Mouse (Mus musculus) activated CD4-positive, CD25-positive, alpha-beta regulatory T cell, adult 9 weeks (primary cell): ENCODE results near the gene Tceal5. TPM values are rescaled to one million over a fixed set of nuclear protein-coding genes. Genes with fewer than 3 reads are reported as not detected.

Experiments
- polyA plus RNA-seq: library from polyadenylated mRNA; unstranded; fragments of 100-300 nt; shearing (Covaris generic); gene quantifications from one replicate; pipeline ENCODE4 v1.2.1, GENCODE M21; 2017

The Tceal5 gene
- not detected for polyA plus RNA-seq

DNA sequence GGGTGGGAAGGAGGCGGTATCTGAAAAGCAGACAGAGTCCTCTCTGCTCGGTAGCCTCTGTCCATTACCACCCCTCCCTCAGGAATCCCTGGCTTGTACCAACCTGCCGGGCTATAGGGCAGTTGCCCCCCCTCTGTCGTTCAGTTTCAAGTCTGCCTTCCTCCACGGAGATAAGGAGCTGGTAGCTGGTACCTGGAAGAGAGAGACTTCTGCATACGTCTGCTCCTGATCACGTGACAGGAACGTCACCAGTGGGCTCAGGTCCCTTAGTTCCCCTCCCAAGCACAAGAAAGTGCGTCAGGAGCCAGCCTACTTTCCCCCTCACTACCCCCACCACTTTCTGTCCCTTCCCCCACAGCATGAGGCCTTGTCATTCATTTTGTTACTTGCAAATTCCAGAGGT lies at the start of gene Tceal5:
TSS of gene Tceal5 (minus strand) at position 213 of the 403 bp plus-strand sequence.

DNA sequence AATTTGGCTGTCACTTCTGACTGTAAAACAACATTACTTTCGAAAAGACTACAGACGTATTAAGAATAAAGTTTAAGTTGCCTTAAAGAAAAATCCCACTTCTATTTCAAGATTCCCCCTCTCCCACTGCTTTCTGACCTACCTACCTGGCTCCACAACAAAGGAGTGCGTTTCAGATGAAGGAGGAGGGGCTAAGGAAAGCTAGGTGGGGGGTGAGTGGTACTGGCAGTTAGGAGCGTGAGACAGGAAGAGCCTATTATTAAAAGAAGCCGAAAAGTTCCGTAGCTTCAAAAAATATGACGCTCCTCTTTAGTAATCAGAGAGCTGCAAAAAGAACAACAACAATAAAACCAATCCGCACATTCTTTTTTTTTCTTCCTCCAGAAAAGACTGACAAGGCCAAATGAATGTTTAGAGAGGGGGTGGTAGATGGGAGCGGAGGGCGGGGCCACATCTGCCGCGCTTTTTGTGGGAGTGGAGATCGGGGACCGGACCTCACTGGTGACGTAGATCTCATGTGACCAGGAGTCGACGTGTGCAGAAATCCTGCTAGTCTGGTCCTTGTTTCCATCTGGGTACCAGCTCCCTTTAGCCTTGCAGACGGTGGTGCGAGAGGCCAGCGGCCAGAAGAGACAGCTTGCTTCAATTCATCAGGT lies 41.0 kb upstream of the Tceal5 start, which contains the start of gene Tceal9:
TSS of gene Tceal9 (plus strand) at position 506 of the 656 bp plus-strand sequence.

DNA sequence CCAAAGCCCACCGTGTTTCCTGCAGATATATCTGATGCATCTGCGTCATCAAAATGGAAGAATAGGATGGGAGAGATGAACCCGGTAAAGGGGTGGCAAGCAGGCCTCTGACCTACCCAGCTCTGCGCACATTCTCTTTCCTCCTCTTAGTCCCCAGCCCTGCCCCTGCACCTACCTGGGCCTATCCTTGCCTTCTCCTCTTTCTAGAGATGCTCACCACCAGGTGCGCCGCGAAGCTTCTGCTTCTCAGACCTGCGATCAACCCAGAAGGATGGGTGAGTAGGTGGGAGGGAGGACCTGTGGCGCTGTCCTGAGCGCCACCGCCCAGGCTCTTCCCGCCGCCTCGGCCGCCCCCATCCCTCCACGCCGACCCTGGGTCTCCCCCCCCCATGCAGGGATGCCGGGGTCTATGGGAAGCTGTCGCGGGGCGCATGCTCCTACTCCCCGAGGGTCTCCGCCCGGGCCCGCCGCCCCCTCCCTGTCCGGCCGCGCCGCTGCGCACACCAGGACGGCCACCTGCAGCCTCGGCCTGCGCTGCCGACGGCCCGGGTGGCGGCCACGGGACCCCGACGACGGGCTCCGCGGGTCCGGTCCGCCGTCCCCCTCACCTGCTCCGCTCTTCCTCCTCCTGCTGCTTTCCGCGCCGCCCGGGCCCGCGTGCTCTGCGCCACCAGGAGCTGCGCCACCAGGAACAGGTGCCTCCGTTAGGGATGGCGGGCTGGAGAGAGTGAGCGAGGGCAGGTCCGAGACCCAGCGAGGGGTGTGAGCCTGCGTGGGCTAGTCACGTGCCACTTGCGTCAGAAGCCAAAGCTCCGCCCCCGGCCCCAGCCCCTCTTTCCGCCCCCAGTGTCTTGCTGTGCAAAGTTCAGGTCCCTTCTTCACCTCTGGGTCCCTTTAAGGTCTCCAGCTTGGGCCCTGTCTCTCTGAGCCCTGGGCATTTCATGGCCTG lies 11.3 kb upstream of the Tceal5 start, which contains the start of the genes Tceal7 and Bex1:
TSS of gene Tceal7 (plus strand) at position 51 of the 949 bp plus-strand sequence.
TSS of gene Bex1 (minus strand) at position 785 of the 949 bp plus-strand sequence.

DNA sequence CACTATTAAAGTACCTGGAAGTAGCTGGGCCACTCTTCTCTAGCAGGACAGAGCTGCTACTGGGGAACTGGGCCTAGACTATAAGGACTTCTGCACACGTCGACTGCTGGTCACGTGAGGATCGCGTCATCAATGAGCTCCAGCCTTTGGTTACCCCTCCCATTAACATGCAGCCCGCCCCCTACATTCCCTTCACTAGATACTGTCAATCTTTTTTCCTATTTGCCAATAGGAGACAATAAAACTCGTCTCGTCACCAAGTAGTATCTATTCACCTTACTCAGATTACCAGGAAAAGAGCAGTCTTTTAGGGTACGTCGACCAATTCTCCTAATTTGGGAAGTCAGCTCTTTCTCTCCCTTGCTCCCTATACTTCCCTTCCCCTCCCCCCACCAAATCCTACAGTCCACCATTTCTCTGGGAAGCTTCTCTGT lies 31.5 kb downstream of the Tceal5 start, which contains the start of gene Tceal8:
TSS of gene Tceal8 (minus strand) at position 225 of the 434 bp plus-strand sequence.

Other genes with a start within 250 kb of the Tceal5 start
- gene Arxes2, start 210.1 kb downstream of the Tceal5 start, polyA plus RNA-seq, result 9.5 TPM
- not detected for gene Arxes1, start 170.5 kb downstream of the Tceal5 start, polyA plus RNA-seq
- gene Bex2, start 135.6 kb downstream of the Tceal5 start, polyA plus RNA-seq, result 0.44 TPM
- not detected for gene Nxf3, start 118.6 kb downstream of the Tceal5 start, polyA plus RNA-seq
- not detected for gene Bex4, start 64.9 kb downstream of the Tceal5 start, polyA plus RNA-seq
- gene Tceal8, start 31.5 kb downstream of the Tceal5 start, polyA plus RNA-seq, result 1.7 TPM
- not detected for gene Tceal7, start 10.9 kb upstream of the Tceal5 start, polyA plus RNA-seq
- gene Bex1, start 11.6 kb upstream of the Tceal5 start, polyA plus RNA-seq, result not detected
- 54.7 TPM for gene Tceal9, start 41.2 kb upstream of the Tceal5 start, polyA plus RNA-seq
- gene Bex3, start 66.4 kb upstream of the Tceal5 start, polyA plus RNA-seq, result 90.9 TPM